Mouse (Mus musculus): ENCODE measurements around the gene Slc36a4. TPM values are rescaled to one million over a fixed set of nuclear protein-coding genes. Genes with fewer than 3 reads are reported as not detected.

Gene Slc36a4
- 14.7 and 16.1 TPM in 2 replicates for polyA plus RNA-seq (2014; fragmentation: Nextera tagmentation; extraction: Ambion mirVana)

DNA sequence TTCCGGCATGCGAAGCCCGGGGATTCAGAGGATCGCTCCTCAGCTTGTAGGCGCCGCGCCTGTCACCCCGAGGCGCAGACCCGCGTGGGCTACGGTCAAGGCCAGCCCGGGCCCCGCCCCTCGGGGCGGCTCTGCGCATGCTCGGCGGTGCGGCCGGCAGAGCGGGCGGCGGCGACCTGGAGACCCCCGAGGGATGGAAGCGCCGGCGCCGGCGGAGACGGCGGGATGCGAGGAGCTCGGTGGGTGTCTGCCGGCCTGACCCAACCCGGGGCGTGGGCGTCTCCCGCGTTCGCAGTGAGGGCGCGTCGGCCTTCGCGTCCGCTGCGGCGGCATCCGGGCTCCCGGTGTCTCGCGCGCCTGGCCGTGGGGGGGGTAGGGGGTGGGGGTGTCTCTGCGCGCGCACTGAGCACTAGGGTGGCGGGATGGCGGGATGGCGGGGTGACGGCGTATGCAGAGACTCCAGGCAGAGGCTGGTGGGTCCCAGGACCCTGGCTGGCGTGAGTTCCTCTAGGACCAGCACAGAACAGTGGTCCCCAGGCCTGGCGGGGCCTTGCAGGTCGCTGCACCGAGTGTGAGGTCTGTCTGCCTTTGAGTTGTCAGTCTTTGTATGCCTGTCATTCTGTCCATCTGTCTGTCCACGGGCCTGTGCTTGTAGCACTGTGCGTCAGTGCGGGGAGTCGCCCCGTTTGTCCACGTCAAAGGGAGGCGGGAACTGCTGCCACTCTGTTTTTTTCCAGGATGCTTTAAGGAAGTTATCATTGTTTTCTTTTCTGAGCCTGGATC lies at the start of gene Slc36a4:
TSS of gene Slc36a4 (plus strand) at position 140 of the 783 bp plus-strand sequence.
- peak within 1 kb of the TSS; percentile 67 for H3K9ac ChIP-seq (ENCODE audit: low read length)
- H3K27me3 ChIP-seq (ENCODE audit: control insufficient read depth, insufficient read depth, low read length): no peaks in the 10 kb centered on the region
- WGBS: under 1% methylated on average over 75 of the region's 75 CpGs
- ATAC-seq (ENCODE audit: low FRiP score) (peak; percentile 96), DNase-seq (ENCODE audit: low spot score, missing footprints) (peak; percentile 98)
- H3K4me3 ChIP-seq (ENCODE audit: low read depth, low read length): peak within 1 kb of the TSS; percentile 57
- H3K36me3 ChIP-seq (ENCODE audit: control insufficient read depth, insufficient read depth, low read length): no peaks in the 10 kb centered on the region
- H3K9me3 ChIP-seq (ENCODE audit: control insufficient read depth, low read length): no peaks in the 10 kb centered on the region
- H3K4me1 ChIP-seq (ENCODE audit: control insufficient read depth, insufficient read depth, low read length): peaks cover 6% of the 10 kb centered on the region
- H3K27ac ChIP-seq (ENCODE audit: low read depth, low read length): 0 out of 2 replicates have a peak within 1 kb of the TSS, but pooled peaks have one; percentile 14
- peak within 1 kb of the TSS; percentile 82 for H3K4me2 ChIP-seq

GRCm38 (mm10) chr9:15664606-15665005 lies 44.9 kb upstream of the Slc36a4 start:
- H3K9me3 ChIP-seq (ENCODE audit: control insufficient read depth, low read length): no peaks in the 10 kb centered on the region
- H3K36me3 ChIP-seq (ENCODE audit: control insufficient read depth, insufficient read depth, low read length): no peaks in the 10 kb centered on the region
- ATAC-seq (ENCODE audit: low FRiP score) (no peak), DNase-seq (ENCODE audit: low spot score, missing footprints) (no peak)
- WGBS: 87% methylated on average over 7 of the region's 7 CpGs
- no peak overlapping the region for H3K27ac ChIP-seq (ENCODE audit: low read depth, low read length)
- no peak overlapping the region for H3K9ac ChIP-seq (ENCODE audit: low read length)
- no peak overlapping the region for H3K4me2 ChIP-seq
- H3K4me1 ChIP-seq (ENCODE audit: control insufficient read depth, insufficient read depth, low read length): no peaks in the 10 kb centered on the region
- no peak overlapping the region for H3K4me3 ChIP-seq (ENCODE audit: low read depth, low read length)
- no peaks in the 10 kb centered on the region for H3K27me3 ChIP-seq (ENCODE audit: control insufficient read depth, insufficient read depth, low read length)

DNA sequence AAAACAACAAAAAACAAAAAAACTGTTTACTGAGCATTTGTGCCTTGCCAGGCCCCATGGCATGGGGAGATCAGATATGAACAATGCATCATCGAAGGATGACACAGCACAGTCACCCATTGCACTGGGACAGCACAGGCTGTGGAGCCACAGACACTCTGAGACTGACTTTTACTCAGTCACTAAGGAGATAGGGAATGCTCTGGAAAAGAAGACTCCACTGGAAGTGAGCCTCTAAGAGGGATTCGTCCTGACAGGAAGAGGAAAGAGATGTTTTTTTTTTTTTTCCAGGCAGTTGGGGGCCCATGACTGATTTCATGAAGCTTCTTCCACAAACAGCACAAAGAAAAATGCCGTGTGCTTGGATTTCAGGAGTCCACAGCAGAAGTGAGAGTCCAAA lies 40.1 kb upstream of the Slc36a4 start:
- WGBS: 76% methylated on average over 3 of the region's 3 CpGs
- no peak overlapping the region for H3K4me2 ChIP-seq
- H3K36me3 ChIP-seq (ENCODE audit: control insufficient read depth, insufficient read depth, low read length): no peaks in the 10 kb centered on the region
- ATAC-seq (ENCODE audit: low FRiP score): no peak
- no peak overlapping the region for H3K4me3 ChIP-seq (ENCODE audit: low read depth, low read length)
- no peak overlapping the region for H3K9ac ChIP-seq (ENCODE audit: low read length)
- no peaks in the 10 kb centered on the region for H3K9me3 ChIP-seq (ENCODE audit: control insufficient read depth, low read length)
- H3K27ac ChIP-seq (ENCODE audit: low read depth, low read length): no peak overlapping the region
- no peaks in the 10 kb centered on the region for H3K27me3 ChIP-seq (ENCODE audit: control insufficient read depth, insufficient read depth, low read length)
- H3K4me1 ChIP-seq (ENCODE audit: control insufficient read depth, insufficient read depth, low read length): no peaks in the 10 kb centered on the region
- DNase-seq (ENCODE audit: low spot score, missing footprints): peak; percentile 69

GRCm38 (mm10) chr9:15670002-15670527 lies 39.5 kb upstream of the Slc36a4 start:
- Histone ChIP-seq H3K36me3 (ENCODE audit: control insufficient read depth, insufficient read depth, low read length) (no peaks in the 10 kb centered on the region), H3K27ac (ENCODE audit: low read depth, low read length) (no peak overlapping the region), H3K9ac (ENCODE audit: low read length) (no peak overlapping the region), H3K27me3 (ENCODE audit: control insufficient read depth, insufficient read depth, low read length) (no peaks in the 10 kb centered on the region), H3K4me1 (ENCODE audit: control insufficient read depth, insufficient read depth, low read length) (no peaks in the 10 kb centered on the region), H3K4me2 (no peak overlapping the region), H3K9me3 (ENCODE audit: control insufficient read depth, low read length) (no peaks in the 10 kb centered on the region), H3K4me3 (ENCODE audit: low read depth, low read length) (no peak overlapping the region)
- DNase-seq (ENCODE audit: low spot score, missing footprints) (no peak), ATAC-seq (ENCODE audit: low FRiP score) (no peak)
- 58% methylated on average over 5 of the region's 5 CpGs for WGBS

- H3K36me3 ChIP-seq (ENCODE audit: control insufficient read depth, insufficient read depth, low read length): no peaks in the 10 kb centered on the region
- no peak overlapping the region for H3K4me2 ChIP-seq
- H3K9me3 ChIP-seq (ENCODE audit: control insufficient read depth, low read length): no peaks in the 10 kb centered on the region
- no peak overlapping the region for H3K9ac ChIP-seq (ENCODE audit: low read length)
- no peak overlapping the region for H3K4me3 ChIP-seq (ENCODE audit: low read depth, low read length)
- H3K27me3 ChIP-seq (ENCODE audit: control insufficient read depth, insufficient read depth, low read length): no peaks in the 10 kb centered on the region
- 38% methylated on average over 1 of the region's 1 CpGs for WGBS
- H3K4me1 ChIP-seq (ENCODE audit: control insufficient read depth, insufficient read depth, low read length): no peaks in the 10 kb centered on the region
- DNase-seq (ENCODE audit: low spot score, missing footprints) (peak; percentile 75), ATAC-seq (ENCODE audit: low FRiP score) (no peak)
- H3K27ac ChIP-seq (ENCODE audit: low read depth, low read length): no peak overlapping the region
These were observed 37.3 kb upstream of the Slc36a4 start for GRCm38 (mm10) chr9:15672251-15672650.

GRCm38 (mm10) chr9:15681855-15682466 lies 27.6 kb upstream of the Slc36a4 start:
- ATAC-seq (ENCODE audit: low FRiP score): peak; percentile 88
- Histone ChIP-seq H3K9me3 (ENCODE audit: control insufficient read depth, low read length) (no peaks in the 10 kb centered on the region), H3K4me3 (ENCODE audit: low read depth, low read length) (no peak overlapping the region), H3K4me1 (ENCODE audit: control insufficient read depth, insufficient read depth, low read length) (no peaks in the 10 kb centered on the region), H3K27me3 (ENCODE audit: control insufficient read depth, insufficient read depth, low read length) (no peaks in the 10 kb centered on the region), H3K9ac (ENCODE audit: low read length) (no peak overlapping the region), H3K4me2 (no peak overlapping the region), H3K27ac (ENCODE audit: low read depth, low read length) (no peak overlapping the region), H3K36me3 (ENCODE audit: control insufficient read depth, insufficient read depth, low read length) (no peaks in the 10 kb centered on the region)
- DNase-seq (ENCODE audit: low spot score, missing footprints): peak; percentile 87
- 57% methylated on average over 2 of the region's 2 CpGs for WGBS

GRCm38 (mm10) chr9:15685215-15685614 lies 24.3 kb upstream of the Slc36a4 start:
- WGBS: 19% methylated on average over 4 of the region's 4 CpGs
- no peaks in the 10 kb centered on the region for H3K27me3 ChIP-seq (ENCODE audit: control insufficient read depth, insufficient read depth, low read length)
- H3K4me1 ChIP-seq (ENCODE audit: control insufficient read depth, insufficient read depth, low read length): no peaks in the 10 kb centered on the region
- DNase-seq (ENCODE audit: low spot score, missing footprints) (peak; percentile 99), ATAC-seq (ENCODE audit: low FRiP score) (peak; percentile 74)
- H3K9ac ChIP-seq (ENCODE audit: low read length): no peak overlapping the region
- no peaks in the 10 kb centered on the region for H3K36me3 ChIP-seq (ENCODE audit: control insufficient read depth, insufficient read depth, low read length)
- H3K27ac ChIP-seq (ENCODE audit: low read depth, low read length): no peak overlapping the region
- H3K9me3 ChIP-seq (ENCODE audit: control insufficient read depth, low read length): no peaks in the 10 kb centered on the region
- H3K4me3 ChIP-seq (ENCODE audit: low read depth, low read length): no peak overlapping the region
- no peak overlapping the region for H3K4me2 ChIP-seq

DNA sequence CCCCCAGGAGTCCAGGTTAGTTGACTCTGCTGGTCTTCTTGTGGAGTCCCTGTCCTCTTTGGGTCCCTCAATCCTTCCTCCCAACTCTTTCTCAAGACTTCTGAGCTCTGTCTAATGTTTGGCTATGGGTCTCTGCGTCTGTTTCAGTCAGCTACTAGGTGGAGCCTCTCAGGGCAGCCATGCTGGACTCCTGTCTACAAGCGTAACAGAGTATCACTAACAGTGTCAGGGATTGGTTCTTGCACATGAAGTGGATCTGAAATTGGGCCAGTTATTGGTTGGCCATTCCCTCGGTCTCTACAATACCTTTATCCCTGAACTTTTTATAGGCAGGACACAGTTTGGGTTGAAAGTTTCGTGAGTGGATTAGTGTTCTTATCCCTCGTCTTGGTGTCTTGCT lies 22.2 kb upstream of the Slc36a4 start:
- DNase-seq (ENCODE audit: low spot score, missing footprints) (no peak), ATAC-seq (ENCODE audit: low FRiP score) (no peak)
- Histone ChIP-seq H3K9me3 (ENCODE audit: control insufficient read depth, low read length) (no peaks in the 10 kb centered on the region), H3K9ac (ENCODE audit: low read length) (no peak overlapping the region), H3K27me3 (ENCODE audit: control insufficient read depth, insufficient read depth, low read length) (no peaks in the 10 kb centered on the region), H3K36me3 (ENCODE audit: control insufficient read depth, insufficient read depth, low read length) (no peaks in the 10 kb centered on the region), H3K4me1 (ENCODE audit: control insufficient read depth, insufficient read depth, low read length) (no peaks in the 10 kb centered on the region), H3K27ac (ENCODE audit: low read depth, low read length) (no peak overlapping the region), H3K4me3 (ENCODE audit: low read depth, low read length) (no peak overlapping the region), H3K4me2 (no peak overlapping the region)
- WGBS: 82% methylated on average over 5 of the region's 5 CpGs

- no peaks in the 10 kb centered on the region for H3K27me3 ChIP-seq (ENCODE audit: control insufficient read depth, insufficient read depth, low read length)
- H3K9ac ChIP-seq (ENCODE audit: low read length): no peak overlapping the region
- DNase-seq (ENCODE audit: low spot score, missing footprints): no peak
- 71% methylated on average over 4 of the region's 4 CpGs for WGBS
- no peaks in the 10 kb centered on the region for H3K9me3 ChIP-seq (ENCODE audit: control insufficient read depth, low read length)
- H3K36me3 ChIP-seq (ENCODE audit: control insufficient read depth, insufficient read depth, low read length): no peaks in the 10 kb centered on the region
- no peak overlapping the region for H3K27ac ChIP-seq (ENCODE audit: low read depth, low read length)
- no peak overlapping the region for H3K4me2 ChIP-seq
- no peaks in the 10 kb centered on the region for H3K4me1 ChIP-seq (ENCODE audit: control insufficient read depth, insufficient read depth, low read length)
- no peak overlapping the region for H3K4me3 ChIP-seq (ENCODE audit: low read depth, low read length)
- no peak for ATAC-seq (ENCODE audit: low FRiP score)
These were observed 15.7 kb upstream of the Slc36a4 start for GRCm38 (mm10) chr9:15693847-15694246.

All from midbrain, embryonic 11.5 days (tissue).